Mouse (Mus musculus): Measurements from ENCODE around the gene Stk33. TPM values are rescaled to one million over a fixed set of nuclear protein-coding genes. Genes with fewer than 3 reads are reported as not detected.

Gene Stk33
- polyA plus RNA-seq, 1 experiment from 2014 or later: 10.1 TPM

DNA sequence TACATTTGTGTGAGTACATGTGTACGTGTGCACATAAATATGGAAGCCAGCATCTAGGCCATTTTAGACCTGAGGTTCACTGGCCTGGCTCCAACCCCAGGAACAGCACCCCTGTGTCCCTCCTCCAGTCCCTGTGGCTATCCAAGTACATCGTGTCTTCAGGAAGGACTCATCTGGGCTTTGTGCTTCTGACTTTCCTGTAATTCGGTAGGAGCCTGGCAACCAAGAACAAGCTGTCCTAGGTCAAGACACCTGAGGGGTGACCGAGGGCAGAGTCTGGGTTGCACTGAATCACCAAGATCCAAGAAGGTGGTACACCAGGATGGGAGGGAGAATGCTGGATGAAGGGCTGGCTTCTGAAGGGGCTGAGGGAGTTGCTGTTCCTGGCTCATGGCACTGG is 163.0 kb downstream of the Stk33 start:
- Histone ChIP-seq H3K27me3 (replicated peaks; ENCODE audit: control insufficient read depth, insufficient read depth, low read length) (no peaks in the 10 kb centered on the region), H3K9ac (ENCODE audit: low read length) (no peak overlapping the region), H3K4me2 (ENCODE audit: low read length) (no peak overlapping the region), H3K36me3 (ENCODE audit: control insufficient read depth, insufficient read depth, low read length) (no peaks in the 10 kb centered on the region), H3K9me3 (replicated peaks; ENCODE audit: control insufficient read depth, low read length) (no peaks in the 10 kb centered on the region), H3K4me3 (ENCODE audit: low read depth, low read length) (no peak overlapping the region), H3K27ac (ENCODE audit: low read depth, low read length) (no peak overlapping the region), H3K4me1 (ENCODE audit: control insufficient read depth, insufficient read depth, low read length) (peaks cover 7% of the 10 kb centered on the region; the same call in 1 of the 2 replicates)
- WGBS: 90% methylated on average over 4 of the region's 4 CpGs
- DNase-seq (ENCODE audit: low spot score) (no peak), ATAC-seq (no peak)

DNA sequence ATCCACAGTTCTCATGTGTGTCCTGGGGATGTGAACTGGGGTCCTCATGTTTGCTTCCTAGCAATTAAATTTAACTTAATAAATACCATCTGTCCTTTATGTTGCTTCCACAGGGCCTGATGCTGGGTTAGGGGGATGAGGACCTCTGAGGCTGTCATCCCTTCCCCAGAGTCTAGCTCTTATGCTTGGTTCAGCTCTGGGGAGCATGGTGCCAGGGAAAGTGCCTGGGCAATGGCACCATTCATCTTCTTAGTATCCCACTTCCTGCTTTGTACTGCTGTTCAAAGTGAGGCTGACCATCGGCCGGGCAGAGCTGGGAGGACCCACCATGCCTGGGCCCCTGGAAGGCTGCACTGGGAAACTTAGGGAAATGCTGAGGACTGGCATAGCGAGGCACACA is 163.7 kb downstream of the Stk33 start:
- H3K4me3 ChIP-seq (ENCODE audit: low read depth, low read length): no peak overlapping the region
- H3K27me3 ChIP-seq (replicated peaks; ENCODE audit: control insufficient read depth, insufficient read depth, low read length): no peaks in the 10 kb centered on the region
- no peak for ATAC-seq
- H3K27ac ChIP-seq (ENCODE audit: low read depth, low read length): no peak overlapping the region
- peaks cover 7% of the 10 kb centered on the region; the same call in 1 of the 2 replicates for H3K4me1 ChIP-seq (ENCODE audit: control insufficient read depth, insufficient read depth, low read length)
- no peak for DNase-seq (ENCODE audit: low spot score)
- no peaks in the 10 kb centered on the region for H3K36me3 ChIP-seq (ENCODE audit: control insufficient read depth, insufficient read depth, low read length)
- WGBS: 41% methylated on average over 3 of the region's 3 CpGs
- no peak overlapping the region for H3K9ac ChIP-seq (ENCODE audit: low read length)
- no peaks in the 10 kb centered on the region for H3K9me3 ChIP-seq (replicated peaks; ENCODE audit: control insufficient read depth, low read length)
- H3K4me2 ChIP-seq (ENCODE audit: low read length): no peak overlapping the region

DNA sequence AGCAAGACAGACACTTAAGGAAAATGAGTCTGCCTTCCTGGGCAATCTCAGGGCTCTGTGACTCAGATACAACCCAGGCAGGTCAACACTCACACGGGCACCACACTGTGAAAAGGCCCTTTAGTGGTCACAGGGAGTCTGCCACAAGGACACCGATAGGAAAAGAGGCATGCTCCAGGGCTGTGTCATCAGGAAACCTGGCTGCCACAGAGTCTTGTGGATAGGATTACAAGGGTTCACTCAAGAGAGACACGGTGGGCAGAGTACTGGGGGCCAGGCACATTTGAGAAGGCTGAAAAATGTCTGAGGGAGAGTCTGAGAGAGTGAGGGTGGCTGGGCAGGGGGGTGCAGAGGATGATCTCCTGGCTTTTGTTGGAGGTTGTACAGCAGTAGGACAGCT is 164.6 kb downstream of the Stk33 start:
- Histone ChIP-seq H3K4me3 (ENCODE audit: low read depth, low read length) (no peak overlapping the region), H3K9me3 (replicated peaks; ENCODE audit: control insufficient read depth, low read length) (no peaks in the 10 kb centered on the region), H3K9ac (ENCODE audit: low read length) (no peak overlapping the region), H3K4me1 (ENCODE audit: control insufficient read depth, insufficient read depth, low read length) (peaks cover 14% of the 10 kb centered on the region), H3K27me3 (replicated peaks; ENCODE audit: control insufficient read depth, insufficient read depth, low read length) (no peaks in the 10 kb centered on the region), H3K36me3 (ENCODE audit: control insufficient read depth, insufficient read depth, low read length) (no peaks in the 10 kb centered on the region), H3K4me2 (ENCODE audit: low read length) (no peak overlapping the region), H3K27ac (ENCODE audit: low read depth, low read length) (no peak overlapping the region)
- DNase-seq (ENCODE audit: low spot score) (no peak), ATAC-seq (no peak)
- 68% methylated on average over 3 of the region's 3 CpGs for WGBS

DNA sequence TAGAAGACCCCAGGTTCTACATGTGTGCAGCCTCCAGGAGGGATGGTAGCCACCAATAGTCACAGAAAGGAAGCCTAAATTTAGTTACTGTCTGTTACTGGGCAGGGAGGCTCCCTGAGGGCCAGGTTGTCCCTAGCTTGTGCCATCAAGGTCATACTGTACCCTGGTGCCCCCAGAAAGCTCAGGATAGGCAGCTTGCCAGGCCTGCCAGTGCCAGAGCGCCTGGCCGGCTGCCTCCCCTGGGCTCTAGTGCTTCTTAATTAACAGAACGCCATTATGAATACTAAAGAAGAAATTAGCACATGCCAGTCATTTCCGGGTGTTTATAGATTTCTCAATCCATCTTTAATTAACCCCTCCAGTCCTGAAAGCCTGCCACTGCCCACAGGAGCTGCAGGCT is 169.8 kb downstream of the Stk33 start:
- H3K4me2 ChIP-seq (ENCODE audit: low read length): no peak overlapping the region
- ATAC-seq: peak; percentile 78
- H3K4me1 ChIP-seq (ENCODE audit: control insufficient read depth, insufficient read depth, low read length): peaks cover 13% of the 10 kb centered on the region
- H3K9me3 ChIP-seq (replicated peaks; ENCODE audit: control insufficient read depth, low read length): no peaks in the 10 kb centered on the region
- no peaks in the 10 kb centered on the region for H3K36me3 ChIP-seq (ENCODE audit: control insufficient read depth, insufficient read depth, low read length)
- DNase-seq (ENCODE audit: low spot score): peak; percentile 73
- H3K27ac ChIP-seq (ENCODE audit: low read depth, low read length): no peak overlapping the region
- no peak overlapping the region for H3K4me3 ChIP-seq (ENCODE audit: low read depth, low read length)
- WGBS: 11% methylated on average over 4 of the region's 4 CpGs
- 0 out of 2 replicates have a peak, but pooled peaks cover 2% of the 10 kb centered on the region for H3K27me3 ChIP-seq (replicated peaks; ENCODE audit: control insufficient read depth, insufficient read depth, low read length)
- H3K9ac ChIP-seq (ENCODE audit: low read length): no peak overlapping the region

DNA sequence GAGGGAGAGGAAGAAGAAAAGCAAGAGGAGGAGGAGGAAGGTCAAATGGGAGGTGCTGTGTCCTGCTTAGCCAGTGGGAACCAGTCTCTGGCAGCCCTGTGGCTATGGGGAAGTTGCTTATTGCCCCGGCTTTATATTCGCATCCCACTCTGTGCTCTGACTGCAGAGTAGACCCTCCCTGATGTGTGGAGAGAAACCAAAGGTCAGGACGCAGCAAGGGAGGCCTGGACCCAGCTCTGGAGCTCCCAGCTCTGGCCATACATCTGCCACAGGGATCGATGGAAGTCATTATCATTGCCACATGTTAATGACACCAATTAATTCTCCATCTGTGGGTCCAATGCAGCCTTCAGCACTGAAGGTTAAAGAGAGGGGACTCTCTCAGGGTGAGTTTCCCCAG is 171.5 kb downstream of the Stk33 start:
- 77% methylated on average over 4 of the region's 4 CpGs for WGBS
- no peaks in the 10 kb centered on the region for H3K36me3 ChIP-seq (ENCODE audit: control insufficient read depth, insufficient read depth, low read length)
- H3K4me3 ChIP-seq (ENCODE audit: low read depth, low read length): no peak overlapping the region
- DNase-seq (ENCODE audit: low spot score) (no peak), ATAC-seq (no peak)
- H3K4me1 ChIP-seq (ENCODE audit: control insufficient read depth, insufficient read depth, low read length): peaks cover 13% of the 10 kb centered on the region
- 0 out of 2 replicates have a peak, but pooled peaks cover 2% of the 10 kb centered on the region for H3K27me3 ChIP-seq (replicated peaks; ENCODE audit: control insufficient read depth, insufficient read depth, low read length)
- no peak overlapping the region for H3K4me2 ChIP-seq (ENCODE audit: low read length)
- no peak overlapping the region for H3K9ac ChIP-seq (ENCODE audit: low read length)
- H3K27ac ChIP-seq (ENCODE audit: low read depth, low read length): no peak overlapping the region
- no peaks in the 10 kb centered on the region for H3K9me3 ChIP-seq (replicated peaks; ENCODE audit: control insufficient read depth, low read length)

DNA sequence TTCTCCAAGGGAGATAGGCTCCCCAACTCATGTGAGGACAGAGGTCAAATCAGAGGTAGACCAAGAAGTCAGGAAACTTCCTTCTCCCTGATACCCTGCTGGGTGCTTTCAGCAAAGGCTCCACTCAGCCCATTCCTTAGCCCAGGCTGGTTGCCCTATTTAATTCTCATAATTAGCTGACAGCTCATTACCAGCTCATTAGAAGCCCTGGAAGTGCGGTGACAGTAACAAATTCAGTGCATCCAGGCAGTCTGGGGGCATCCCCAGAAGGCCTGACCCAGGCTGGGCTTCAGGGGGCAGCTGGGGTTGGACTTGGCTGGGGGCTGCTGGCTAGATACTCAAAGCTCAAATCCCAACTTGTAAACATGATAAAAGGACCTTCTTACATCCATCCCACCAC is 172.7 kb downstream of the Stk33 start:
- H3K4me3 ChIP-seq (ENCODE audit: low read depth, low read length): no peak overlapping the region
- H3K9ac ChIP-seq (ENCODE audit: low read length): no peak overlapping the region
- H3K4me1 ChIP-seq (ENCODE audit: control insufficient read depth, insufficient read depth, low read length): peaks cover 13% of the 10 kb centered on the region
- WGBS: 14% methylated on average over 1 of the region's 1 CpGs
- H3K27me3 ChIP-seq (replicated peaks; ENCODE audit: control insufficient read depth, insufficient read depth, low read length): 0 out of 2 replicates have a peak, but pooled peaks cover 2% of the 10 kb centered on the region
- no peak overlapping the region for H3K27ac ChIP-seq (ENCODE audit: low read depth, low read length)
- DNase-seq (ENCODE audit: low spot score): no peak
- 0 out of 2 replicates have a peak, but pooled peaks have one; percentile 27 for ATAC-seq
- H3K36me3 ChIP-seq (ENCODE audit: control insufficient read depth, insufficient read depth, low read length): no peaks in the 10 kb centered on the region
- H3K9me3 ChIP-seq (replicated peaks; ENCODE audit: control insufficient read depth, low read length): no peaks in the 10 kb centered on the region
- no peak overlapping the region for H3K4me2 ChIP-seq (ENCODE audit: low read length)

DNA sequence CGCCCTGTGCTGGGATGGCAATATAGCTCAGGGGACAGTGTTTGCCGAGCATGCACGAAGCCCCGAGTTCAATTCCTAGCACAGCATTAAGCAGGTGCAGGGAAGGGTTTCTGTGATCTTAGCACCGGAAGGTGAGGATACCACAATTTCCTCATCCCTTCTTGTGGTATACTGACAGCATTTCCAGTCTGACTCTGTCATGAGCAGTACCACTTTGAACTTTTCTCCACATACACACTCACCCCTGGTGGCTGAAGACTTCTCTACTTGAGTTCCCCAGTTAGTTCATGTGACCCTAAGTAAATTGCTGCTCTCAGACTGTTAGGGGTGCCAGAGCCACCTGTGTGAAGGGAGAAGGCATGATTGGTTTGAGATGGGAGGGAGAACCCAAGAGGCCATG is 173.3 kb downstream of the Stk33 start:
- ATAC-seq: no peak
- Histone ChIP-seq H3K27me3 (replicated peaks; ENCODE audit: control insufficient read depth, insufficient read depth, low read length) (0 out of 2 replicates have a peak, but pooled peaks cover 2% of the 10 kb centered on the region), H3K4me3 (ENCODE audit: low read depth, low read length) (no peak overlapping the region), H3K9ac (ENCODE audit: low read length) (no peak overlapping the region), H3K9me3 (replicated peaks; ENCODE audit: control insufficient read depth, low read length) (no peaks in the 10 kb centered on the region), H3K4me2 (ENCODE audit: low read length) (no peak overlapping the region), H3K36me3 (ENCODE audit: control insufficient read depth, insufficient read depth, low read length) (no peaks in the 10 kb centered on the region), H3K4me1 (ENCODE audit: control insufficient read depth, insufficient read depth, low read length) (peaks cover 13% of the 10 kb centered on the region), H3K27ac (ENCODE audit: low read depth, low read length) (no peak overlapping the region)
- WGBS: 93% methylated on average over 5 of the region's 5 CpGs
- no peak for DNase-seq (ENCODE audit: low spot score)

DNA sequence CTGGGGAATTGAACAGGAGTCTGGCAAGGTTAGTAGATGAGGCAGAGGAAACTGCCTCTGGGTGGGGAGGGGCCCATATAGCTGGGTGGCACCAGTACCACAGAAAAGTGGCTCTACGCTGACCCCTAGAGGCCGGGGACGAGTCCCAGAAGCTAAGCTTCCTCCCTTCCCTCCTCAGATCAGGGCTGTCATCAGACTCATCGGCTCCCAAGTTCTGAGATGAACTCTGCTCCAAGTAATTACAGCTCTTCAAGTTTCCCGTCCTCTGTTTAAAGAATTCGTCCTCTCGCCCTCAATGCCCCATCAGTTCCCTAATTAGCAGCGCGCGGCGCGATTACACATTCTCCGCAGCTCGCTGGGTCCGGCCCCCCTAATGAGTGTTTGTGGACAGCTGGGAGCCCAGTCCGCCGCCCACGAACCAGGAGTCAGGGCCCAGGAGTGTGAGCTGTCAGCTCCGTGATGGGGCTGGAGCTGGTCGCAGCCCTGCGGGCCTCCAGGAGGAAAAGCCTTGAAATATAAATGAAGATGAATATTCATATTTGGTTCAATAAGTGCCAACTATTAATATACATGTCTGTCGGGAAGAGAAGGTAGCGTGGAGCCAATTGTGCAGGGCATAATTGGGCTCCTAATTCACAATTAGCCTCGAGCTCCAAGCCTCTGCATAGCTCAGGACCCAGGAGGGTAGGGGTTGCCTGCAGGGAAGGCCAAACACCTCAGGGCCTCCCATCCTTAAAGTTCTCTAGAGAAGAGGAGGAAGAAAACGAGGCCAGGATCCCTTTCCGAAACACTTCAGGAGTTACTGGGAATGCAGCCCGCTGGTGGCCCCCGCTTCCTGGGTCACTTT is 183.2 kb downstream of the Stk33 start:
- 7% methylated on average over 28 of the region's 28 CpGs for WGBS
- ATAC-seq (peak; percentile 87), DNase-seq (ENCODE audit: low spot score) (peak; percentile 73)
- Histone ChIP-seq H3K9ac (ENCODE audit: low read length) (no peak overlapping the region), H3K4me1 (ENCODE audit: control insufficient read depth, insufficient read depth, low read length) (peaks cover 12% of the 10 kb centered on the region), H3K4me2 (ENCODE audit: low read length) (peak overlapping the region; percentile 21), H3K27me3 (replicated peaks; ENCODE audit: control insufficient read depth, insufficient read depth, low read length) (no peaks in the 10 kb centered on the region), H3K27ac (ENCODE audit: low read depth, low read length) (no peak overlapping the region), H3K9me3 (replicated peaks; ENCODE audit: control insufficient read depth, low read length) (no peaks in the 10 kb centered on the region), H3K4me3 (ENCODE audit: low read depth, low read length) (no peak overlapping the region), H3K36me3 (ENCODE audit: control insufficient read depth, insufficient read depth, low read length) (no peaks in the 10 kb centered on the region)

DNA sequence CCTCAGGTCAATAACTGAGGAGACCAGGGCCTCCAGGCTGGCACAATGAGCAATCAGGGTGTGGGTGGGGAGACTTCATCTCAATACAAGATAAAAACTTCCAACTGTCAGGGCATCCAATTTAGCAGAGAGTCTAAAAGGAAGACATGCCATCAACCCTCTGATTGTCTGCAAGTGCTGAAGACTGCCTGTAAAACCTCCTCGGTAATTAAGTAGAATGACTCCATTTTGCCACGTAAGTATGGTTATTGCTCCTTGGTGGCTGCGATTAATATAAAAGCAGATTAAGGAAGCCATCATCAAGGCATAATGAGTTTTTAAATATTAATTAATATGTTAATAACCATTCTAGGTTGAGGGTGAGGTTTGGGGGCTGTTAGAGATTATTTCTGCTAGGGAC is 187.5 kb downstream of the Stk33 start:
- Histone ChIP-seq H3K9ac (ENCODE audit: low read length) (no peak overlapping the region), H3K4me3 (ENCODE audit: low read depth, low read length) (no peak overlapping the region), H3K27ac (ENCODE audit: low read depth, low read length) (no peak overlapping the region), H3K4me1 (ENCODE audit: control insufficient read depth, insufficient read depth, low read length) (peaks cover 12% of the 10 kb centered on the region), H3K9me3 (replicated peaks; ENCODE audit: control insufficient read depth, low read length) (no peaks in the 10 kb centered on the region), H3K27me3 (replicated peaks; ENCODE audit: control insufficient read depth, insufficient read depth, low read length) (no peaks in the 10 kb centered on the region), H3K4me2 (ENCODE audit: low read length) (no peak overlapping the region), H3K36me3 (ENCODE audit: control insufficient read depth, insufficient read depth, low read length) (no peaks in the 10 kb centered on the region)
- WGBS: 69% methylated on average over 3 of the region's 3 CpGs
- DNase-seq (ENCODE audit: low spot score) (no peak), ATAC-seq (no peak)

All from forebrain, embryonic 14.5 days (tissue).